In genomic region chr15:79065086-79065770, GRCm38 (mm10) we compare ENCODE assay signal across 18 mouse cellular contexts. TPM values are rescaled to one million over a fixed set of nuclear protein-coding genes. Genes with fewer than 3 reads are reported as not detected.
A peak's percentile ranks its signal among the peaks of the same experiment; 100 is the strongest.
DNase-seq lines count a peak whose midpoint lies in the region; ATAC-seq lines count a peak whose summit lies in the region.
"Had no signal": no experiment of that assay in that cellular context is flagged by ENCODE, and none has a peak within 500 bp of the region (broad histone marks: within the 10 kb centered on the region; RNA-seq: fewer than 3 reads in every experiment).

No protein-coding gene starts in this region.

- no peak overlapping the region for H3K4me3 ChIP-seq in liver, embryonic 16.5 days (ENCODE audit: low read depth, low read length)
- no peak overlapping the region for H3K4me3 ChIP-seq in forebrain, embryonic 10.5 days
- H3K4me3 ChIP-seq: hindbrain, embryonic 13.5 days had no signal

- peak; percentile 9 for DNase-seq in cerebellum, adult 9-11 months
- no peak for DNase-seq in cerebellum, postnatal 14 days
- peak; percentile 74 for DNase-seq in kidney, postnatal 10 days
- no peak for DNase-seq in kidney, postnatal 36 days
- DNase-seq in MN1 (ENCODE audit: low spot score), result peak; percentile 33
- no peak for DNase-seq in forebrain, embryonic 10.5 days (ENCODE audit: extremely low spot score, low spot score)
- DNase-seq: adrenal gland, postnatal 14 days; B cell, adult 2 months; embryo, embryonic 11 days; heart, adult 18-20 months; layer of hippocampus, postnatal 36 days; midbrain, embryonic 14.5 days had no signal

- WGBS in liver, embryonic 16.5 days (ENCODE audit: insufficient replicate concordance), result 70% methylated on average over 8 of the region's 8 CpGs
- 72% methylated on average over 8 of the region's 8 CpGs for WGBS in forebrain, embryonic 10.5 days

- no peak overlapping the region for H3K9ac ChIP-seq in liver, embryonic 16.5 days (ENCODE audit: low read depth, low read length)
- H3K9ac ChIP-seq: hindbrain, embryonic 13.5 days had no signal

- no peak for ATAC-seq in liver, embryonic 16.5 days (ENCODE audit: low read depth)
- ATAC-seq in inflammation-experienced regulatory T-cells, adult 6 months, result no peak
- ATAC-seq: forebrain, embryonic 14.5 days had no signal

- H3K27ac ChIP-seq in liver, embryonic 16.5 days (ENCODE audit: low read length), result peak overlapping the region; percentile 25; the same call in 1 of the 2 replicates
- no peak overlapping the region for H3K27ac ChIP-seq in forebrain, embryonic 10.5 days
- H3K27ac ChIP-seq: hindbrain, embryonic 13.5 days had no signal

- peaks cover 7% of the 10 kb centered on the region for H3K36me3 ChIP-seq in liver, embryonic 16.5 days (ENCODE audit: control insufficient read depth, insufficient read depth)
- H3K36me3 ChIP-seq in forebrain, embryonic 10.5 days (replicated peaks), result peaks cover 10% of the 10 kb centered on the region

- no peaks in the 10 kb centered on the region for H3K9me3 ChIP-seq in liver, embryonic 16.5 days (replicated peaks; ENCODE audit: control insufficient read depth, low read length)
- no peaks in the 10 kb centered on the region for H3K9me3 ChIP-seq in forebrain, embryonic 10.5 days
- H3K9me3 ChIP-seq: hindbrain, embryonic 13.5 days had no signal

- peaks cover 62% of the 10 kb centered on the region for H3K4me1 ChIP-seq in liver, embryonic 16.5 days (ENCODE audit: control insufficient read depth, low read depth, low read length)
- peaks cover 44% of the 10 kb centered on the region for H3K4me1 ChIP-seq in forebrain, embryonic 10.5 days

- H3K4me2 ChIP-seq in liver, embryonic 16.5 days (ENCODE audit: low read depth, low read length), result no peak overlapping the region
- H3K4me2 ChIP-seq: hindbrain, embryonic 13.5 days had no signal

- no peaks in the 10 kb centered on the region for H3K27me3 ChIP-seq in liver, embryonic 16.5 days (ENCODE audit: control insufficient read depth, insufficient read depth, low read depth, low read length)
- H3K27me3 ChIP-seq in forebrain, embryonic 10.5 days (ENCODE audit: poor library complexity, severe bottlenecking), result no peaks in the 10 kb centered on the region; the same call in 1 of the 2 replicates

RNA-seq across cellular contexts. Expression of gene Ankrd54, which starts 2.5 kb away (rescaled TPM):
- polyA plus RNA-seq in liver, embryonic 16.5 days (2015; fragmentation: Nextera tagmentation; extraction: Ambion mirVana), result 36.7 and 40.9 TPM in 2 replicates
- 10 to 100 TPM in 1 of 3 experiments, 1 to 10 TPM in 2; 5.5 to 10.8 (median 9.2) TPM for polyA plus RNA-seq in inflammation-experienced regulatory T-cells, adult 6 months (2017; shearing (Covaris generic))
- polyA plus RNA-seq in forebrain, embryonic 10.5 days (2016; fragmentation: Nextera tagmentation; extraction: Ambion mirVana), result 56.0 and 60.5 TPM in 2 replicates

RNA-seq across cellular contexts. Expression of gene Eif3l, which starts 9.8 kb away (rescaled TPM):
- polyA plus RNA-seq in liver, embryonic 16.5 days (2015; fragmentation: Nextera tagmentation; extraction: Ambion mirVana), result 107 and 109 TPM in 2 replicates
- 100 to 1,000 TPM; 224 to 286 (median 240) TPM for polyA plus RNA-seq in inflammation-experienced regulatory T-cells, adult 6 months (2017; shearing (Covaris generic))
- 283 and 289 TPM in 2 replicates for polyA plus RNA-seq in forebrain, embryonic 10.5 days (2016; fragmentation: Nextera tagmentation; extraction: Ambion mirVana)

RNA-seq across cellular contexts. Expression of gene Galr3, which starts 23.5 kb away (rescaled TPM):
- 0.20 TPM in 1 of 2 replicates, not detected in the other for polyA plus RNA-seq in liver, embryonic 16.5 days (2015; fragmentation: Nextera tagmentation; extraction: Ambion mirVana)
- not detected for polyA plus RNA-seq in inflammation-experienced regulatory T-cells, adult 6 months (2017; shearing (Covaris generic))
- polyA plus RNA-seq in forebrain, embryonic 10.5 days (2016; fragmentation: Nextera tagmentation; extraction: Ambion mirVana), result not detected in 2 replicates
- polyA plus RNA-seq: forebrain, embryonic 14.5 days; hindbrain, embryonic 13.5 days; liver, adult 2 months; midbrain, embryonic 14.5 days; neural tube, embryonic 14.5 days had no signal

RNA-seq across cellular contexts. Expression of gene H1f0, which starts 37.0 kb away (rescaled TPM):
- polyA plus RNA-seq in liver, embryonic 16.5 days (2015; fragmentation: Nextera tagmentation; extraction: Ambion mirVana), result 134 and 136 TPM in 2 replicates
- polyA plus RNA-seq in inflammation-experienced regulatory T-cells, adult 6 months (2017; shearing (Covaris generic)), result 10 to 100 TPM; 31.0 to 52.3 (median 36.9) TPM
- polyA plus RNA-seq in forebrain, embryonic 10.5 days (2016; fragmentation: Nextera tagmentation; extraction: Ambion mirVana), result 427 and 444 TPM in 2 replicates

RNA-seq across cellular contexts. Expression of gene Micall1, which starts 43.5 kb away (rescaled TPM):
- polyA plus RNA-seq in liver, embryonic 16.5 days (2015; fragmentation: Nextera tagmentation; extraction: Ambion mirVana), result 0.93 and 1.0 TPM in 2 replicates
- polyA plus RNA-seq in inflammation-experienced regulatory T-cells, adult 6 months (2017; shearing (Covaris generic)), result 10 to 100 TPM in 2 of 3 experiments, 1 to 10 TPM in 1; 7.0 to 20.8 (median 13.3) TPM
- 5.1 and 5.5 TPM in 2 replicates for polyA plus RNA-seq in forebrain, embryonic 10.5 days (2016; fragmentation: Nextera tagmentation; extraction: Ambion mirVana)

Comparison
In these comparisons a context has a peak if more than half of its experiments do, and no peak if none do; other contexts are left out.
1. DNase-seq: peak in cerebellum, adult 9-11 months (single experiment), kidney, postnatal 10 days (single experiment) and MN1 (single experiment); none in cerebellum, postnatal 14 days (0 of 2), kidney, postnatal 36 days (0 of 2) and forebrain, embryonic 10.5 days (single experiment).